Mouse (Mus musculus): Measurements from ENCODE around the gene Syf2. TPM values are rescaled to one million over a fixed set of nuclear protein-coding genes. Genes with fewer than 3 reads are reported as not detected.

The Syf2 gene
- polyA plus RNA-seq, 1 experiment from 2014 or later: 65.5 TPM

GRCm38 (mm10) chr4:134927815-134928463 lies 2.8 kb upstream of the Syf2 start:
- no peak overlapping the region for H3K27ac ChIP-seq
- peaks cover 38% of the 10 kb centered on the region for H3K36me3 ChIP-seq
- H3K4me1 ChIP-seq (replicated peaks): peaks cover 40% of the 10 kb centered on the region
- no peak overlapping the region for H3K9ac ChIP-seq
- WGBS: 78% methylated on average over 5 of the region's 5 CpGs
- H3K4me3 ChIP-seq: no peak overlapping the region
- H3K4me2 ChIP-seq: no peak overlapping the region
- ATAC-seq (ENCODE audit: low FRiP score): no peak
- no peaks in the 10 kb centered on the region for H3K27me3 ChIP-seq
- no peaks in the 10 kb centered on the region for H3K9me3 ChIP-seq

- ATAC-seq (ENCODE audit: low FRiP score): no peak
- WGBS: 97% methylated on average over 1 of the region's 1 CpGs
- H3K36me3 ChIP-seq: peaks cover 43% of the 10 kb centered on the region
Measured at GRCm38 (mm10) chr4:134928464-134928836, 2.2 kb upstream of the Syf2 start.

GRCm38 (mm10) chr4:134929536-134929935 lies 1.2 kb upstream of the Syf2 start:
- Histone ChIP-seq H3K27me3 (no peaks in the 10 kb centered on the region), H3K4me3 (no peak overlapping the region), H3K36me3 (peaks cover 54% of the 10 kb centered on the region), H3K4me2 (no peak overlapping the region), H3K4me1 (replicated peaks) (peaks cover 39% of the 10 kb centered on the region), H3K9ac (no peak overlapping the region), H3K27ac (no peak overlapping the region), H3K9me3 (no peaks in the 10 kb centered on the region)
- no peak for ATAC-seq (ENCODE audit: low FRiP score)
- 77% methylated on average over 4 of the region's 4 CpGs for WGBS

More at GRCm38 (mm10) chr4:134928464-134928836, 2.2 kb upstream of the Syf2 start:
- peaks cover 40% of the 10 kb centered on the region for H3K4me1 ChIP-seq (replicated peaks)
- no peak overlapping the region for H3K4me3 ChIP-seq
- no peaks in the 10 kb centered on the region for H3K9me3 ChIP-seq
- H3K27me3 ChIP-seq: no peaks in the 10 kb centered on the region
- H3K27ac ChIP-seq: no peak overlapping the region
- H3K9ac ChIP-seq: no peak overlapping the region
- H3K4me2 ChIP-seq: no peak overlapping the region

GRCm38 (mm10) chr4:134930190-134930589 lies 508 bp upstream of the Syf2 start:
- peak; percentile 46 for ATAC-seq (ENCODE audit: low FRiP score)
- peak overlapping the region; percentile 96 for H3K4me3 ChIP-seq
- H3K9me3 ChIP-seq: no peaks in the 10 kb centered on the region
- 30% methylated on average over 9 of the region's 9 CpGs for WGBS
- H3K27me3 ChIP-seq: no peaks in the 10 kb centered on the region
- H3K27ac ChIP-seq: peak overlapping the region; percentile 63
- H3K4me1 ChIP-seq (replicated peaks): peaks cover 34% of the 10 kb centered on the region
- H3K4me2 ChIP-seq: peak overlapping the region; percentile 93
- H3K9ac ChIP-seq: peak overlapping the region; percentile 24
- peaks cover 59% of the 10 kb centered on the region for H3K36me3 ChIP-seq

GRCm38 (mm10) chr4:134937240-134938176 lies 6.8 kb downstream of the Syf2 start:
- ATAC-seq (ENCODE audit: low FRiP score): no peak
- no peak overlapping the region for H3K4me2 ChIP-seq
- no peak overlapping the region for H3K27ac ChIP-seq
- 0 out of 2 replicates have a peak, but pooled peaks cover 8% of the 10 kb centered on the region for H3K4me1 ChIP-seq (replicated peaks)
- no peak overlapping the region for H3K9ac ChIP-seq
- H3K27me3 ChIP-seq: peaks cover 18% of the 10 kb centered on the region
- no peak overlapping the region for H3K4me3 ChIP-seq
- WGBS: 56% methylated on average over 17 of the region's 17 CpGs
- no peaks in the 10 kb centered on the region for H3K9me3 ChIP-seq
- H3K36me3 ChIP-seq: peaks cover 51% of the 10 kb centered on the region

- H3K9ac ChIP-seq: no peak overlapping the region
- H3K36me3 ChIP-seq: peaks cover 27% of the 10 kb centered on the region
- no peaks in the 10 kb centered on the region for H3K9me3 ChIP-seq
- 49% methylated on average over 9 of the region's 9 CpGs for WGBS
- peaks cover 39% of the 10 kb centered on the region for H3K27me3 ChIP-seq
- H3K4me3 ChIP-seq: no peak overlapping the region
- H3K27ac ChIP-seq: no peak overlapping the region
- peaks cover 17% of the 10 kb centered on the region; the same call in 1 of the 2 replicates for H3K4me1 ChIP-seq (replicated peaks)
- H3K4me2 ChIP-seq: no peak overlapping the region
- no peak for ATAC-seq (ENCODE audit: low FRiP score)
Measured at GRCm38 (mm10) chr4:134939900-134940299, 9.2 kb downstream of the Syf2 start.

- 44% methylated on average over 27 of the region's 27 CpGs for WGBS
- Histone ChIP-seq H3K4me2 (no peak overlapping the region), H3K27ac (no peak overlapping the region), H3K27me3 (peaks cover 47% of the 10 kb centered on the region), H3K9me3 (no peaks in the 10 kb centered on the region), H3K4me3 (no peak overlapping the region), H3K36me3 (no peaks in the 10 kb centered on the region), H3K9ac (0 out of 2 replicates have a peak overlapping the region, but pooled peaks have one; percentile 43), H3K4me1 (replicated peaks) (peaks cover 15% of the 10 kb centered on the region)
- ATAC-seq (ENCODE audit: low FRiP score): peak; percentile 57; the same call in 1 of the 2 replicates
Measured at GRCm38 (mm10) chr4:134943758-134944538, 13.2 kb downstream of the Syf2 start.

- Histone ChIP-seq H3K4me2 (peak overlapping the region; percentile 51), H3K36me3 (no peaks in the 10 kb centered on the region), H3K27ac (no peak overlapping the region), H3K4me1 (replicated peaks) (peaks cover 21% of the 10 kb centered on the region), H3K9ac (peak overlapping the region; percentile 29; the same call in 1 of the 2 replicates), H3K9me3 (no peaks in the 10 kb centered on the region), H3K4me3 (no peak overlapping the region), H3K27me3 (peaks cover 39% of the 10 kb centered on the region)
- peak; percentile 47; the same call in 1 of the 2 replicates for ATAC-seq (ENCODE audit: low FRiP score)
- 12% methylated on average over 17 of the region's 17 CpGs for WGBS
Measured at GRCm38 (mm10) chr4:134946024-134946744, 15.5 kb downstream of the Syf2 start.

GRCm38 (mm10) chr4:134950518-134951091 lies 19.9 kb downstream of the Syf2 start:
- ATAC-seq (ENCODE audit: low FRiP score): peak; percentile 75
- H3K4me2 ChIP-seq: no peak overlapping the region
- H3K4me3 ChIP-seq: no peak overlapping the region
- peaks cover 21% of the 10 kb centered on the region for H3K4me1 ChIP-seq (replicated peaks)
- H3K27me3 ChIP-seq: 0 out of 2 replicates have a peak, but pooled peaks cover 15% of the 10 kb centered on the region
- WGBS: 26% methylated on average over 11 of the region's 11 CpGs
- H3K9me3 ChIP-seq: no peaks in the 10 kb centered on the region
- no peaks in the 10 kb centered on the region for H3K36me3 ChIP-seq
- no peak overlapping the region for H3K9ac ChIP-seq
- H3K27ac ChIP-seq: 0 out of 2 replicates have a peak overlapping the region, but pooled peaks have one; percentile 32

GRCm38 (mm10) chr4:134954461-134954860 lies 23.8 kb downstream of the Syf2 start:
- Histone ChIP-seq H3K9ac (0 out of 2 replicates have a peak overlapping the region, but pooled peaks have one; percentile 1), H3K4me1 (replicated peaks) (peaks cover 16% of the 10 kb centered on the region), H3K4me3 (no peak overlapping the region), H3K36me3 (no peaks in the 10 kb centered on the region), H3K9me3 (no peaks in the 10 kb centered on the region), H3K27me3 (peaks cover 24% of the 10 kb centered on the region), H3K27ac (0 out of 2 replicates have a peak overlapping the region, but pooled peaks have one; percentile 14), H3K4me2 (no peak overlapping the region)
- WGBS: 25% methylated on average over 15 of the region's 15 CpGs
- ATAC-seq (ENCODE audit: low FRiP score): no peak

- H3K27ac ChIP-seq: no peak overlapping the region
- 82% methylated on average over 2 of the region's 2 CpGs for WGBS
- H3K4me3 ChIP-seq: no peak overlapping the region
- H3K4me2 ChIP-seq: no peak overlapping the region
- H3K9ac ChIP-seq: no peak overlapping the region
- peaks cover 27% of the 10 kb centered on the region for H3K27me3 ChIP-seq
- no peak for ATAC-seq (ENCODE audit: low FRiP score)
- H3K4me1 ChIP-seq (replicated peaks): peaks cover 16% of the 10 kb centered on the region
- no peaks in the 10 kb centered on the region for H3K9me3 ChIP-seq
- no peaks in the 10 kb centered on the region for H3K36me3 ChIP-seq
Measured at GRCm38 (mm10) chr4:134955196-134955595, 24.5 kb downstream of the Syf2 start.
